Comparison of ENCODE assay signal across 9 mouse cellular contexts in genomic region chr7:6731930-6732329, GRCm38 (mm10). TPM values are rescaled to one million over a fixed set of nuclear protein-coding genes. Genes with fewer than 3 reads are reported as not detected.
DNase-seq lines count a peak whose midpoint lies in the region.
"Had no signal": no experiment of that assay in that cellular context is flagged by ENCODE, and none has a peak within 500 bp of the region (broad histone marks: within the 10 kb centered on the region; RNA-seq: fewer than 3 reads in every experiment).

No protein-coding gene starts in this region.

- DNase-seq in embryo, embryonic 11 days: peak; percentile 21
- no peak for DNase-seq in embryo, embryonic 9.5 days (ENCODE audit: extremely low spot score)
- peak; percentile 6 for DNase-seq in MN1 (ENCODE audit: low spot score)
- DNase-seq in hindbrain, embryonic 10.5 days (ENCODE audit: low spot score): no peak
- DNase-seq in midbrain, embryonic 10.5 days (ENCODE audit: low spot score): no peak
- no peak for DNase-seq in urinary bladder, postnatal 36 days (ENCODE audit: low spot score in 2 of 2)
- DNase-seq in cerebellum, adult 11 months: no peak
- no peak for DNase-seq in right cerebral cortex, postnatal 14 days
- DNase-seq: layer of hippocampus, adult 9-11 months had no signal

- H3K36me3 ChIP-seq in hindbrain, embryonic 10.5 days: no peaks in the 10 kb centered on the region
- H3K36me3 ChIP-seq in midbrain, embryonic 10.5 days: no peaks in the 10 kb centered on the region

- H3K4me1 ChIP-seq in hindbrain, embryonic 10.5 days (replicated peaks): peaks cover 7% of the 10 kb centered on the region; the same call in 1 of the 2 replicates
- H3K4me1 ChIP-seq in midbrain, embryonic 10.5 days: peaks cover 11% of the 10 kb centered on the region; the same call in 1 of the 2 replicates

- peak overlapping the region; percentile 62 for H3K4me3 ChIP-seq in hindbrain, embryonic 10.5 days
- H3K4me3 ChIP-seq in midbrain, embryonic 10.5 days: peak overlapping the region; percentile 58

- peak overlapping the region; percentile 90; the same call in 1 of the 2 replicates for H3K27ac ChIP-seq in hindbrain, embryonic 10.5 days
- H3K27ac ChIP-seq in midbrain, embryonic 10.5 days (replicated peaks): peak overlapping the region; percentile 89

- H3K27me3 ChIP-seq in hindbrain, embryonic 10.5 days (ENCODE audit: insufficient read depth, poor library complexity, severe bottlenecking): no peaks in the 10 kb centered on the region
- H3K27me3 ChIP-seq in midbrain, embryonic 10.5 days (ENCODE audit: low read depth, poor library complexity, severe bottlenecking): no peaks in the 10 kb centered on the region

- H3K9me3 ChIP-seq in hindbrain, embryonic 10.5 days: peaks cover 41% of the 10 kb centered on the region
- H3K9me3 ChIP-seq in midbrain, embryonic 10.5 days (replicated peaks): peaks cover 40% of the 10 kb centered on the region

- 53% methylated on average over 4 of the region's 4 CpGs for WGBS in hindbrain, embryonic 10.5 days
- WGBS in midbrain, embryonic 10.5 days: 40% methylated on average over 4 of the region's 4 CpGs

RNA-seq across cellular contexts. Expression of gene Usp29, which starts 1.6 kb away (rescaled TPM):
- polyA plus RNA-seq in hindbrain, embryonic 10.5 days (2016; fragmentation: Nextera tagmentation; extraction: Ambion mirVana): 7.8 and 10.0 TPM in 2 replicates
- 7.7 and 10.8 TPM in 2 replicates for polyA plus RNA-seq in midbrain, embryonic 10.5 days (2016; fragmentation: Nextera tagmentation; extraction: Ambion mirVana)

RNA-seq across cellular contexts. Expression of gene Peg3, which starts 1.7 kb away (rescaled TPM):
- polyA plus RNA-seq in hindbrain, embryonic 10.5 days (2016; fragmentation: Nextera tagmentation; extraction: Ambion mirVana): 75.5 and 94.5 TPM in 2 replicates
- polyA plus RNA-seq in midbrain, embryonic 10.5 days (2016; fragmentation: Nextera tagmentation; extraction: Ambion mirVana): 86.6 and 95.0 TPM in 2 replicates

RNA-seq across cellular contexts. Expression of gene Zim1, which starts 35.7 kb away (rescaled TPM):
- polyA plus RNA-seq in hindbrain, embryonic 10.5 days (2016; fragmentation: Nextera tagmentation; extraction: Ambion mirVana): 1.00 and 1.0 TPM in 2 replicates
- polyA plus RNA-seq in midbrain, embryonic 10.5 days (2016; fragmentation: Nextera tagmentation; extraction: Ambion mirVana): 0.48 and 0.86 TPM in 2 replicates

Comparison
In these comparisons a context has a peak if more than half of its experiments do, and no peak if none do; other contexts are left out.
1. DNase-seq: peak in embryo, embryonic 11 days (single experiment) and MN1 (single experiment); none in embryo, embryonic 9.5 days (single experiment), hindbrain, embryonic 10.5 days (single experiment), midbrain, embryonic 10.5 days (single experiment), urinary bladder, postnatal 36 days (0 of 2), cerebellum, adult 11 months (single experiment) and right cerebral cortex, postnatal 14 days (single experiment).